Mouse (Mus musculus) lung, embryonic 14.5 days (tissue): ENCODE measurements at regions not wholly inside any gene's neighbourhood (a gene's known extent, or its start where the extent isn't known, plus 50 kb on each side); places are given as distances from the start of the nearest gene placed in this dataset.
A peak's percentile ranks its signal among the peaks of the same experiment; 100 is the strongest.

ENCODE experiments used
- ATAC-seq: fragments of 200-750 bp; cut with Nextera tagmentation; 2 replicates; pipeline ENCODE4 v1.8.0; 2017; ENCODE audit warnings: mild to moderate bottlenecking, moderate TSS enrichment, moderate library complexity; ENCODE audit not compliant: insufficient read depth
- DNase-seq: peaks from one replicate; pipeline ENCODE4 v3.0.0-alpha.2; 2015
- H3K27ac ChIP-seq: fragments of 300-500 bp; sonication (generic); 2 replicates; pipeline ENCODE4 v1.5.1; 2014; ENCODE audit warnings: low read depth, mild to moderate bottlenecking, moderate library complexity
- H3K27me3 ChIP-seq: fragments of 300-500 bp; sonication (generic); 2 replicates; pipeline ENCODE4 v1.6.1; 2014; ENCODE audit warnings: low read length, control low read depth; ENCODE audit not compliant: insufficient read depth
- H3K36me3 ChIP-seq: fragments of 300-500 bp; sonication (generic); 2 replicates; pipeline ENCODE4 v1.6.1; 2014; ENCODE audit warnings: control low read depth; ENCODE audit not compliant: insufficient read depth
- H3K4me1 ChIP-seq: fragments of 300-500 bp; sonication (generic); 2 replicates; pipeline ENCODE4 v1.6.1; 2014; ENCODE audit warnings: antibody characterized with exemption, control low read depth; ENCODE audit not compliant: insufficient read depth
- H3K4me2 ChIP-seq: fragments of 300-500 bp; sonication (generic); 2 replicates; pipeline ENCODE4 v1.6.1; 2014; ENCODE audit warnings: mild to moderate bottlenecking
- H3K4me3 ChIP-seq: fragments of 300-500 bp; sonication (generic); 2 replicates; pipeline ENCODE4 v1.5.1; 2014; ENCODE audit warnings: low read depth, low read length
- H3K9ac ChIP-seq: fragments of 300-500 bp; sonication (generic); 2 replicates; pipeline ENCODE4 v1.6.1; 2014
- H3K9me3 ChIP-seq: fragments of 300-500 bp; sonication (generic); 2 replicates; pipeline ENCODE4 v1.6.1; 2016; ENCODE audit warnings: low read depth, low read length, control low read depth
- CTCF ChIP-seq: IDR thresholded peaks from 2 replicates; pipeline ENCODE4 v1.5.1; 2016; ENCODE audit warnings: antibody characterized with exemption, low read depth
- WGBS: fragments of 180-500 bp; shearing (Covaris S2); extraction: QIAGEN DNeasy Blood & Tissue Kit; methylation state at CpG from one replicate; pipeline ENCODE4 v1.1.7; 2014; 5-methylcytosine and 5-hydroxymethylcytosine counted together

DNA sequence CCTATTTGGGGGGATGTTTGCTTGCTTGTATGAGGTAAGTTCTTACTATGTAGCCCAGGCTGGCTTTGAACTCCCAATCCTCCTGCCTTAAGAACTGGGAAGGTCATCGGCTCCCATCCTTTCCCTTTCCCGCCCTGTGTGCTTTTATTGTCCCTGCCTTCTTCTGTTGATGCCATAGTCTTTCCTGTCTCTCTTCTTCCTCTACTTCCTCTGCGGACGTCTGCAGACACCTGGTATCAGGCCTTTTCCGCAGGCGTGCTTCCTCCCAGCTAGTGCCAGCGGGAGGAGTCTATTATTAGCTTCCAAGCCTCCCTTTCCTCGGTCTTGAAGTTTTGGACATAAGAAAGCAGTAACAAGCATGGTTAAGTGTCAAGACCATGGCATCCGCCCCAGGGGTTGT is 83.9 kb upstream of the Kit start:
- Histone ChIP-seq H3K27me3 (no peaks in the 10 kb centered on the region), H3K9ac (no peak overlapping the region), H3K4me2 (no peak overlapping the region), H3K9me3 (no peaks in the 10 kb centered on the region), H3K4me3 (no peak overlapping the region), H3K27ac (no peak overlapping the region), H3K4me1 (no peaks in the 10 kb centered on the region), H3K36me3 (no peaks in the 10 kb centered on the region)
- no peak for TF ChIP-seq CTCF
- 73% methylated on average over 9 of the region's 9 CpGs for WGBS
- ATAC-seq (no peak; the same call in 1 of the 2 replicates), DNase-seq (peak; percentile 49)

DNA sequence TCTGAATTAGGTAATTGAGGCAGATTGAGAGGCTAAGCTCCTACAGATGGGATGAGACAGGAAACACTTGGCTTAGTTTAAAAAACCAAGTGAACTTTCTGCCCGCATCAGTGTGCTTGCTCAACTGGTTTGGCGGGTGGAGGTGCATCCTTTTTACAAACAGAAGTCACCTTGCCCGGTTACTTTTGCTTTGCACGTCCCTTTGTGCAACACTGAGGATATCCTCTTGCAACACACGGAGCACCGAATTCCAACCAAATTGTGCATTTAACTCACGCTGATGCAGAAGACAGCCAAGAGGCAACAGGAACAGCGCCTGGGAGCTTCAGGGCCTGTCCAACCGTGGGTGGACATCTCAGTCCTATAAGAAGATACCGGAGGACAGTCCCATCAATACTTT is 80.6 kb upstream of the Kit start:
- Histone ChIP-seq H3K9ac (no peak overlapping the region), H3K9me3 (no peaks in the 10 kb centered on the region), H3K27ac (no peak overlapping the region), H3K4me3 (no peak overlapping the region), H3K4me1 (no peaks in the 10 kb centered on the region), H3K27me3 (no peaks in the 10 kb centered on the region), H3K36me3 (no peaks in the 10 kb centered on the region), H3K4me2 (no peak overlapping the region)
- DNase-seq: no peak
- no peak for ATAC-seq
- TF ChIP-seq CTCF: no peak
- 70% methylated on average over 10 of the region's 10 CpGs for WGBS

DNA sequence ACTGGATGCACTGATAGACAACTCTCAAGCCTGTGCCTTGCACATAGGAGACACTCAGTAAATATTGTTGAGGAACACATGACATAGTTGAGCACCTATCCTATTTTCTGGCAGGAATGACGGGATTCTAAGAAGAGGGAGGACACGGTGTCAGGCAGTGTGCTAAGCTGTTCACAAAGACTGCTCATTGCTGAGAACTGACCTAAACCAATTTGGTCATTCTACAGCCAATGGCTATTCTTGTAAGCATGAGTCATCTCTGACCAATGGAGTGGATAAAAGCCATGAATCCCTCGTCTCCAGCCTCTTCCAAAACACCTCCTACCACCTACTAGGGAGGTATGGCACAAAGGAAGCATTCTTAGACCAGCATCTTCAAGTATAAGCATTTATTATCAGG is 75.7 kb upstream of the Kit start:
- H3K27ac ChIP-seq: no peak overlapping the region
- ATAC-seq: no peak
- no peak for TF ChIP-seq CTCF

DNA sequence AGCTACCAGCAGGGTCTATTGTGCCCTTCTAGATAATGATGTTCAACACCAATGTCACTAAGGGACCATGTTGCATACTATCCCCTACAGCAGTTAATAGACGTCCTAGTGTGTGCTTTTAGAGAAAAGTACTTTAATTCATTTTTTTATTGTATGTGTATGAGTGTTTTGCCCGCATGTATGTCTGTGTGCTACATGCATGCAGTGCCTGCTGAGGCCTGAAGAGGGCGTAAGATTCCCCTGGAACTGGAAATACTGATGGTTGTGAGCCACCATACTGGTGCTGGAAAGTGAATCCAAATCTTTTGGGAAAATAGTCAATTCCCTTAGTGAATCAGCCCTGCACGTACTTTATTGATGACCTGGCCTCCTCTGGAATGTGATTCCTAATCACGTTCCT is 75.0 kb upstream of the Kit start:
- Histone ChIP-seq H3K9me3 (no peaks in the 10 kb centered on the region), H3K27ac (no peak overlapping the region), H3K4me3 (no peak overlapping the region), H3K9ac (no peak overlapping the region), H3K36me3 (no peaks in the 10 kb centered on the region), H3K27me3 (no peaks in the 10 kb centered on the region), H3K4me2 (no peak overlapping the region), H3K4me1 (0 out of 2 replicates have a peak, but pooled peaks cover 3% of the 10 kb centered on the region)
- DNase-seq (no peak), ATAC-seq (no peak)
- WGBS: 83% methylated on average over 5 of the region's 5 CpGs
- peak; percentile 35 for TF ChIP-seq CTCF

More for the DNA sequence above, 75.7 kb upstream of the Kit start:
- no peak overlapping the region for H3K4me2 ChIP-seq
- no peaks in the 10 kb centered on the region for H3K9me3 ChIP-seq
- no peak overlapping the region for H3K9ac ChIP-seq
- no peak for DNase-seq
- 80% methylated on average over 3 of the region's 3 CpGs for WGBS
- H3K36me3 ChIP-seq: no peaks in the 10 kb centered on the region
- no peaks in the 10 kb centered on the region for H3K27me3 ChIP-seq
- H3K4me1 ChIP-seq: 0 out of 2 replicates have a peak, but pooled peaks cover 3% of the 10 kb centered on the region
- H3K4me3 ChIP-seq: no peak overlapping the region

DNA sequence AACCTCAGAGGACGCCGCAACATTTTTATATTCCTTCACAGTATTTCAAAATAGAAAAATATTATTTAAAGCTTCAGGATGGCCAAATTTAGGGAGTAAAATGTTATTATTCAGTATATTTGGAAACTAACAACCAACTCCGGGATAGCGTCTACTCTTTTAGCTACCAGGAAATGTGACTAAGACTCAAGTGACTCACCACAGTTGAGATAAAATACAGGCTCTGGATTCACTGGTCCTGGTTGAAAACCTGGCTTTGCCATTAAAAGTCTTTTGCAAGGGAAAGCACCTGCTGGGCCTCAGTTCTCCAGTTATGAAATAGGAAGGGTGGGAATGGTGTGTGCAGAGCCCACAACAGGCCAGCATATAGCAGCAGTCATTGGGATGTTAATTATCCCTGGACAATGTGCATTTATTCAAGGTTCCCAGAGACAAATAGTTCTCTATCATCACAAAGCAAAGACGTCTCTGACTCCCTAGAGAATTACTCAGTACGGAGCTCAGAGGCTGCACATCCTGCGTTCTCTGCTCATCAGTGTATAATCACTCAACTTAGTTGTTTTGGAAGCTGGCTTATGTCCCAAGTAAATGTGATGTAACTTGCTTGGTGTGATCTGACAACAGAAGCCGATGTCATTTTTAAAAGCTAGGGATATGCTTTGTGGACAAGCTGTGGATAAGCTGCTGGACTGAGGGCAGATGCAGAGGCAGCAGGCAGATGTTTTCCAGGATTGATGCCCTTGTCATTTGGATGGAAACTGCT is 73.9 kb upstream of the Kit start:
- 57% methylated on average over 8 of the region's 8 CpGs for WGBS
- ATAC-seq (peak; percentile 88), DNase-seq (peak; percentile 85)
- Histone ChIP-seq H3K36me3 (no peaks in the 10 kb centered on the region), H3K4me1 (0 out of 2 replicates have a peak, but pooled peaks cover 3% of the 10 kb centered on the region), H3K27ac (no peak overlapping the region), H3K4me2 (no peak overlapping the region), H3K9ac (no peak overlapping the region), H3K27me3 (no peaks in the 10 kb centered on the region), H3K4me3 (no peak overlapping the region), H3K9me3 (no peaks in the 10 kb centered on the region)
- TF ChIP-seq CTCF: no peak

DNA sequence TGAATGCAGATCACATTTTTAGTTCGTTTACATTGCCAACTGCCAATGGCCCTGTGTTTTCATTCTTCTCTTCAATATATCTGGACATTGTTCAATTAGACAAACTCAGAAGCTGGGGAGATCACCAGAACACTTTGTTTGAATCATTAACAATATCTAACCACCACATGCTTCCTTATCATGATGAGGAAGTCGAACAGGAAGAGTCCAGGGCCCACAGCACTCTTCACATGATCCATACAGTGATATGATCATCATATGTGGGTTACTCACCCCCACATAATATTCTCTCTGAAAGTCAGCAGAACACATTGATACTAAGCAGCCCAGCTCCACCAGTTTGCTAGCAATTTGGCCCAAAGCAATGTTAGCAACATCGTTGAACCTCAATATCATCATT is 71.0 kb upstream of the Kit start:
- Histone ChIP-seq H3K4me1 (0 out of 2 replicates have a peak, but pooled peaks cover 3% of the 10 kb centered on the region), H3K4me3 (no peak overlapping the region), H3K9ac (no peak overlapping the region), H3K27me3 (no peaks in the 10 kb centered on the region), H3K27ac (no peak overlapping the region), H3K36me3 (no peaks in the 10 kb centered on the region), H3K9me3 (no peaks in the 10 kb centered on the region), H3K4me2 (no peak overlapping the region)
- ATAC-seq (no peak), DNase-seq (no peak)
- TF ChIP-seq CTCF: no peak
- 81% methylated on average over 3 of the region's 3 CpGs for WGBS

DNA sequence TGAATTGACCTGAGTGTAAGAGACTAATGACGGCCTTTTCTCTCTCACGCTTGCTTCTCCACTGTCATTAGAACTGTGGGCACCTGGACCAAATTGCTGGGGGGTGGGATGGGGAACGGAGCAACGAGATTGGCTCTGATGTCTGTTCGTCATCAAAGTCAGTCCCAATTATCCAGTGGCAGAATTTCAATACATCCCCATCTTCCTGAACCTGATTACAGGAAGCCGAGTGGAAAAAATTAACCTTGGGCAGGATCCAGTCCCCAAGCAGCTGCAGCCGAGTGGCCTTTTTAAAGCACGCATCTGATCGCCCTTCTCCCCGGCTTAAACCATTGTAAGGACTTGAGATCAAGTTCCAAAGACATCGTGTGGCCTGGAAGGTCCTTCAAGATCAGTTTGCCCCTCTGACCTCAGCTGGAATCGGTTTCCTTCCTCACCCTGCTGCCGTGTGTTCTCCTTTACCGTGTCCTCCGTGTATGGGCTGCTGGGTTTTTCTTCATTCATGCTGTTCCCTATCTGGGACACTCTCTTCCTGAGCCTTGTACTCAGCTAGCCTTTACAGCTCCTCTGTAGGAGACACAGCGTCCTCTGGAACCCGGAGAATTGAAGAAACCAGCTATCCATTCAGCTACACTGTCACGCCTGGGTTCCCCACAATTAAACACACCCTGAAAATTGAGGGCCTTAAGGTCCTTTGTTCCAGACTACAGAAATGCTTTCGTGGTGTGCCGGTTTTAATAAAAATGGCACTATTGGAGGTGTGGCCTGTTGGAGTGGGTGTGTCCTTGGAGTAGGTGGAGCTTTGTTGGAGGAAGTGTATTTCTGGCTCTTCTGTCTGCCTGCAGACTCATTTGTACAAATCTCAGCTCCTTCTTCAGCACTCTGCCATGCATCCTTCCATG is 61.9 kb upstream of the Kit start:
- no peak for TF ChIP-seq CTCF
- Histone ChIP-seq H3K27ac (no peak overlapping the region), H3K4me2 (no peak overlapping the region), H3K36me3 (no peaks in the 10 kb centered on the region), H3K9me3 (no peaks in the 10 kb centered on the region), H3K27me3 (no peaks in the 10 kb centered on the region), H3K4me1 (no peaks in the 10 kb centered on the region), H3K4me3 (no peak overlapping the region), H3K9ac (no peak overlapping the region)
- DNase-seq: no peak
- no peak for ATAC-seq
- WGBS: 83% methylated on average over 20 of the region's 20 CpGs
